Mouse (Mus musculus) forebrain, embryonic 11.5 days (tissue): Measurements from ENCODE around the gene Filip1. TPM values are rescaled to one million over a fixed set of nuclear protein-coding genes. Genes with fewer than 3 reads are reported as not detected.
"Not testable (repeated sequence)": the region's sequence is repeated elsewhere in the genome, so short reads cannot be mapped to it uniquely, and the experiment has no call there.

Source experiments
- ATAC-seq: fragments of 200-750 bp; cut with Nextera tagmentation; replicated peaks from 2 replicates; pipeline ENCODE4 v1.8.0; 2017; ENCODE audit warnings: moderate TSS enrichment; ENCODE audit not compliant: low FRiP score
- DNase-seq: peaks from one replicate; pipeline ENCODE4 v3.0.0-alpha.2; 2017; ENCODE audit warnings: low spot score
- H3K27ac ChIP-seq: fragments of 300-500 bp; sonication (generic); 2 replicates; pipeline ENCODE4 v1.5.1; 2014; ENCODE audit warnings: low read depth, low read length
- H3K27me3 ChIP-seq: fragments of 300-500 bp; sonication (generic); 2 replicates; pipeline ENCODE4 v1.6.1; 2014; ENCODE audit warnings: mild to moderate bottlenecking, low read length, mixed read lengths; ENCODE audit not compliant: control insufficient read depth, insufficient read depth
- H3K36me3 ChIP-seq: fragments of 300-500 bp; sonication (generic); 2 replicates; pipeline ENCODE4 v1.6.1; 2014; ENCODE audit warnings: mild to moderate bottlenecking, low read length, moderate library complexity, mixed read lengths; ENCODE audit not compliant: control insufficient read depth, insufficient read depth
- H3K4me1 ChIP-seq: fragments of 300-500 bp; sonication (generic); replicated peaks from 2 replicates; pipeline ENCODE4 v1.6.1; 2014; ENCODE audit warnings: low read length, mixed read lengths; ENCODE audit not compliant: control insufficient read depth, insufficient read depth
- H3K4me2 ChIP-seq: fragments of 300-500 bp; sonication (generic); 2 replicates; pipeline ENCODE4 v1.6.1; 2014; ENCODE audit warnings: low read depth, mild to moderate bottlenecking, low read length, moderate library complexity, mixed read lengths; ENCODE audit not compliant: severe bottlenecking
- H3K4me3 ChIP-seq: fragments of 300-500 bp; sonication (generic); 2 replicates; pipeline ENCODE4 v1.5.1; 2014; ENCODE audit warnings: low read depth, low read length
- H3K9ac ChIP-seq: fragments of 300-500 bp; sonication (generic); 2 replicates; pipeline ENCODE4 v1.6.1; 2014; ENCODE audit warnings: low read length
- H3K9me3 ChIP-seq: fragments of 300-500 bp; sonication (generic); 2 replicates; pipeline ENCODE4 v1.6.1; 2016; ENCODE audit warnings: low read length, mixed read lengths; ENCODE audit not compliant: control insufficient read depth
- WGBS: fragments of 180-500 bp; shearing (Covaris S2); extraction: QIAGEN DNeasy Blood & Tissue Kit; methylation state at CpG from one replicate; pipeline ENCODE4 v1.1.7; 2014; 5-methylcytosine and 5-hydroxymethylcytosine counted together
- polyA plus RNA-seq: library from polyadenylated mRNA; unstranded; fragments of >200 nt; fragmentation: Nextera tagmentation; extraction: Ambion mirVana; gene quantifications from 2 replicates; pipeline ENCODE4 v1.2.1, GENCODE M21; 2014

Gene Filip1
- polyA plus RNA-seq, result 11.6 and 13.6 TPM in 2 replicates

DNA sequence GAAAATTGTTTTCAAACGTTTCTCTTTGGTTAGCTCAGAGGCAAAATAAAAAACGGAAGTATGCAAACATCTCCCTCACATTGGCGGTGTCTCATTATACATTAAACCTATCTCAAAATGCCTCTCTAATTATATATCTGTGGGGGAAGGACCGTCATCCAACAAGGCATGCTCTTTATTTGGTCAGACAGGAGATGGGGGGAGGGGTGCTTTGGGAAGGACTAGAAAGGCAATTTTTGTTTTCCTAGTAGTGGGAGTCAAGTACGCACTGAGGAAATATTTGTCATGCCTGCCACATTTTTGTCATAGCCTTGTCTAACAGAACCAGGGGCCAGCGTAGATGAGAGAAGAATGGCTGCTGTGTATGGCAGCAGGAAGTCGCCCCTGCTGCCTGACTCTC is at the start of gene Filip1:
Filip1 (minus strand) TSS at position 101 of the 400 bp plus-strand sequence.
- no peak within 1 kb of the TSS for H3K4me2 ChIP-seq
- ATAC-seq, result no peak

GRCm38 (mm10) chr9:80057690-80058089 is 45.0 kb upstream of the Filip1 start:
- Histone ChIP-seq H3K4me1 (no peaks in the 10 kb centered on the region), H3K27ac (no peak overlapping the region), H3K9ac (no peak overlapping the region), H3K4me2 (no peak overlapping the region), H3K36me3 (no peaks in the 10 kb centered on the region), H3K27me3 (no peaks in the 10 kb centered on the region), H3K4me3 (no peak overlapping the region), H3K9me3 (0 out of 2 replicates have a peak, but pooled peaks cover 2% of the 10 kb centered on the region)
- 90% methylated on average over 2 of the region's 2 CpGs for WGBS
- ATAC-seq, result no peak
- DNase-seq, result no peak

More for the DNA sequence above, at the start of gene Filip1:
- WGBS, result 73% methylated on average over 7 of the region's 7 CpGs
- Histone ChIP-seq H3K4me3 (no peak within 1 kb of the TSS), H3K27me3 (no peaks in the 10 kb centered on the region), H3K36me3 (no peaks in the 10 kb centered on the region), H3K9me3 (no peaks in the 10 kb centered on the region), H3K4me1 (no peaks in the 10 kb centered on the region), H3K9ac (no peak within 1 kb of the TSS), H3K27ac (no peak within 1 kb of the TSS)
- no peak for DNase-seq

DNA sequence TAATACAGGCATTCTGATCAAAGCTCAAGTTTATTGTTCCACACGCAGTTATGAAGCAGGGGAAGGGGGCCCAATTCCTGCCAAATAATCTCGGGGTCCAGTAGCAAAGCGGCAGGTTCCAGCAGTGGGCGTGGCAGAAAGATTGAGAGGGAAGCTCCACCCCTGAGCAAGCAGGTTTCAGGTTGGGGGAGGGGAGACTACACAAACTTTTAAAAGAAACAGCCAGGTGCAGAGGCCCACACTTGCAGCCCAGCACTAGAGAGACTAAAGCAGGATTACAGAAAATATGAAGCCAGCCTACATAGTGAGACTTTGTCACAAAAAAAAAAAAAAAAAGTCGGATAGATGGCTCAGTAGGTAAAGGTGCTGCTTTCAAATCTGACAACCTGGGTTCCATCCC is 40.3 kb upstream of the Filip1 start:
- DNase-seq (no peak), ATAC-seq (no peak)
- H3K27me3 ChIP-seq, result no peaks in the 10 kb centered on the region
- whole genome bisulfite sequencing, result 92% methylated on average over 5 of the region's 5 CpGs
- no peak overlapping the region for H3K4me2 ChIP-seq
- H3K4me1 ChIP-seq, result no peaks in the 10 kb centered on the region
- H3K9ac ChIP-seq, result no peak overlapping the region
- H3K4me3 ChIP-seq, result no peak overlapping the region
- 0 out of 2 replicates have a peak, but pooled peaks cover 2% of the 10 kb centered on the region for H3K9me3 ChIP-seq
- no peak overlapping the region for H3K27ac ChIP-seq
- no peaks in the 10 kb centered on the region for H3K36me3 ChIP-seq

- H3K27me3 ChIP-seq, H3K4me1 ChIP-seq, DNase-seq, H3K9ac ChIP-seq, ATAC-seq, H3K27ac ChIP-seq, H3K4me3 ChIP-seq, H3K9me3 ChIP-seq, H3K36me3 ChIP-seq, H3K4me2 ChIP-seq: not testable (repeated sequence)
- WGBS, result 34% methylated on average over 5 of the region's 5 CpGs
Observed at GRCm38 (mm10) chr9:80049271-80049670, 36.6 kb upstream of the Filip1 start.

DNA sequence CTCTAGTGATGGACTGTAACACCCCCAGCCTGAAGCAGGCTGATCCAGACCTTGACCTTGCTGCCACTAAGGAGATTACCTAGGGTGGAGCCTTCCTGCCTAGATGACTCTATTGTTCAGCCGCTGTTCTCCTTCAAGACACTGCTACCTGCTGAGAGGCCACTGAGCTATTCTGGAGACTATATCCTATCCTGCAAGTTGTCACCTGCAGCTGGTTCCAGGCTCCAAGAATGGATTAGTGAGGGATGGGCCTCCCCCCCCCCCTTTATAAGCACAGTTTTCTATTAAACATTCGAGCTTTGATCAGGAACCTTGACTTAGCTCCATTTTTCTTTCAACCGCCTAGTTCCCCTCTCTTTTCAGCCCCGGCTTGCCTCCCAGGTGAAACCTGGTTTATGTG is 31.6 kb upstream of the Filip1 start:
- H3K27me3 ChIP-seq, ATAC-seq, H3K27ac ChIP-seq, DNase-seq, H3K36me3 ChIP-seq, H3K9ac ChIP-seq, H3K9me3 ChIP-seq, H3K4me1 ChIP-seq, H3K4me2 ChIP-seq, H3K4me3 ChIP-seq: not testable (repeated sequence)
- WGBS, result 80% methylated on average over 4 of the region's 4 CpGs

- H3K4me1 ChIP-seq, result no peaks in the 10 kb centered on the region
- no peak overlapping the region for H3K9ac ChIP-seq
- no peaks in the 10 kb centered on the region for H3K36me3 ChIP-seq
- H3K9me3 ChIP-seq, result no peaks in the 10 kb centered on the region
- DNase-seq (no peak), ATAC-seq (no peak)
- H3K4me3 ChIP-seq, result no peak overlapping the region
- WGBS, result 4% methylated on average over 2 of the region's 2 CpGs
- H3K27ac ChIP-seq, result no peak overlapping the region
- no peak overlapping the region for H3K4me2 ChIP-seq
- no peaks in the 10 kb centered on the region for H3K27me3 ChIP-seq
Observed at GRCm38 (mm10) chr9:80039296-80039815, 26.7 kb upstream of the Filip1 start.

DNA sequence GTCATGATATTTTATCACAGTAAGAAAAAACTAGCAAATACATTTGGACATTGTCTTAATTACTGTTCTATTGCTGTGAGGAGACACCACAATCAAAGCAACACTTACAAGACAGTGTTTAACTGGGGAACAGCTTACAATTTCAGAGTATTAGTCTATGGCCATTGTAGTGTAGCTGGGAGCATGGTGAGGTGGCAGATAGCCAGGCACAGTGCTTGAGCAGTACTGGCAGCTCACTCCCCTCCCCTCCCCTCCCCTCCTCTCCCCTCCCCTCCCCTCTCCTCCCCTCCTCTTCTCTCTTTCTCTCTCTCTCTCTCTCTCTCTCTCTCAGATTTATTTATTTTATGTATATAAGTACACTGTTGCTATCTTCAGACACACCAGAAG is 25.3 kb upstream of the Filip1 start:
- Histone ChIP-seq H3K4me3 (no peak overlapping the region), H3K27ac (no peak overlapping the region), H3K9ac (no peak overlapping the region), H3K4me2 (no peak overlapping the region), H3K9me3 (no peaks in the 10 kb centered on the region), H3K27me3 (no peaks in the 10 kb centered on the region), H3K36me3 (no peaks in the 10 kb centered on the region), H3K4me1 (no peaks in the 10 kb centered on the region)
- ATAC-seq (no peak), DNase-seq (no peak)

DNA sequence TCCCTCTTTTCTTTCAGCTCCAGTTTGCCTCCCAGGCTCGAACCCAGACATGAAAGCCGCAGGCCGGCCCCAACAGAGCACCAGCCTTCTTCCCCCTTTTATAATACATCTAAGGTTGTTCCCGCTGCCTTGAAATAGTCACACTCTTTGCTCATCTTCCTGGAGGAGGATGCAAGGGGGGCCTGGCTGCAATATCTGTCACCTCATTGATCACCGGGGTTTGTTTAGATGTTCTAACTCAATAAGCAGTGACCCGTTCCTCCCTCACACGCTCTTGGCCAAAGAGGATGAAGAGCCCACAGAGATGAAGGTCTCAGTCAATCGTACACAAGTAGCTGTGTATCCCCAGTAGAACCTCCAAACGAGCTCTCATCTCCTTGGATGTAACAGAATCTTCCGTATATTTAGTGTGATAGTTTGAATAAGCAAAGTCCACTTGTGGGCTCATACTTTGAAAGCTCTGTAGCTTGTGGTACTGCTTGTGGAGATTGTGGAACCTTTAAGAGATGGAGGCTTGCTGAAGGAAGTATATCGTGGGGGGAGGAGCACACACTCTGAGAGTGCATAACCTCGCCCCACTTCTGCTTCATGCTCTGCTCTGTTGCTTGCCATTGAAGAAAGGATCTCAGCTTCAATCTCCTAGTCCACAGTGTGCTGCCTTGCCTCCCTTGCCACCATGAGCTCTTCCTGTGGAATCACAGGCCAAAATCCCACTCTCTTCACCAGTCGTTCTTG is 24.8 kb upstream of the Filip1 start:
- Histone ChIP-seq H3K9me3 (no peaks in the 10 kb centered on the region), H3K27ac (no peak overlapping the region), H3K4me2 (no peak overlapping the region), H3K27me3 (no peaks in the 10 kb centered on the region), H3K36me3 (no peaks in the 10 kb centered on the region), H3K4me3 (no peak overlapping the region), H3K4me1 (no peaks in the 10 kb centered on the region), H3K9ac (no peak overlapping the region)
- WGBS, result 90% methylated on average over 13 of the region's 13 CpGs
- ATAC-seq (no peak), DNase-seq (no peak)

DNA sequence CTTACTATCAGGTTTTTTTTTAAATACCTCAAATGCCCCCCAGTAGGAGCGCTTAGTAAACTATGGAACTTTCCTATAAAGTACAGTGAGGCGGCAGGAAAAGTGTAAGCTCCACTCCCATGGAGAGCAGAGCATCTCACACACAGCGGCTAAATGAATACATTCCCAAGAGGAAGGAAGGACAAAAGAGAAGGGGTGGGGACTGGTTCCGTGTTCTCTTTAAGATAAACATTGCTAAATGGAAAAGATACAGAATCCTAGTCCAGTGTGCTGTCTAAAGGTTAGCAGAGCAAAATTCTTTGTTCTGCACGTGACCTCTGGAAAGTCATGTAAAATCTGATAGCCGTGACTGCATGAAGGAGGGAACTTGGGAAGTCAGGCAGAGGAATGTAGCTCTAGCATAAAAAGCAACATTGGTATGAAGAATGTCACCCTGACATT is 13.9 kb upstream of the Filip1 start:
- no peaks in the 10 kb centered on the region for H3K9me3 ChIP-seq
- H3K4me3 ChIP-seq, result no peak overlapping the region
- 81% methylated on average over 6 of the region's 6 CpGs for WGBS
- ATAC-seq (no peak), DNase-seq (no peak)
- H3K9ac ChIP-seq, result no peak overlapping the region
- H3K36me3 ChIP-seq, result no peaks in the 10 kb centered on the region
- no peaks in the 10 kb centered on the region for H3K4me1 ChIP-seq
- H3K4me2 ChIP-seq, result no peak overlapping the region
- no peak overlapping the region for H3K27ac ChIP-seq
- H3K27me3 ChIP-seq, result no peaks in the 10 kb centered on the region
